Mouse (Mus musculus) bone marrow macrophage, adult 2 months (primary cell): Measurements from ENCODE around the gene Cldnd2. TPM values are rescaled to one million over a fixed set of nuclear protein-coding genes. Genes with fewer than 3 reads are reported as not detected.

Experiments used
- H3K27ac ChIP-seq: 2 replicates; pipeline ENCODE4 v1.5.1; 2012; ENCODE audit warnings: low read depth, low read length; ENCODE audit not compliant: insufficient read depth
- H3K4me1 ChIP-seq: 2 replicates; pipeline ENCODE4 v1.6.1; 2012; ENCODE audit warnings: low read length; ENCODE audit not compliant: control insufficient read depth, insufficient read depth
- H3K4me3 ChIP-seq: 2 replicates; pipeline ENCODE4 v1.5.1; 2012; ENCODE audit warnings: mild to moderate bottlenecking, low read length, moderate library complexity; ENCODE audit not compliant: insufficient read depth
- CTCF ChIP-seq: IDR thresholded peaks from 2 replicates; pipeline ENCODE4 v1.5.1; 2012; ENCODE audit warnings: low read depth, mild to moderate bottlenecking, low read length, moderate library complexity
- POLR2A ChIP-seq: IDR thresholded peaks from 2 replicates; pipeline ENCODE4 v1.6.1; 2012; ENCODE audit warnings: mild to moderate bottlenecking, low read depth, low read length, borderline replicate concordance
- polyA plus RNA-seq: library from polyadenylated mRNA; stranded (reverse); fragments of >200 nt; gene quantifications from 2 replicates; pipeline ENCODE4 v1.2.4, GENCODE M21; 2012; ENCODE audit not compliant: missing spikeins, insufficient read depth, insufficient read length

Gene Cldnd2
- polyA plus RNA-seq, 1 experiment: not detected

- Histone ChIP-seq H3K4me1 (0 out of 2 replicates have a peak, but pooled peaks cover 3% of the 10 kb centered on the region), H3K27ac (no peak overlapping the region), H3K4me3 (no peak overlapping the region)
- TF ChIP-seq POLR2A (no peak), CTCF (no peak)
These were observed 16.5 kb upstream of the Cldnd2 start for GRCm38 (mm10) chr7:43423991-43424625.

GRCm38 (mm10) chr7:43427406-43427805 lies 13.2 kb upstream of the Cldnd2 start, which contains the start of gene Lim2:
Gene Lim2, plus strand, starts transcription at chr7:43427670.
- no peak within 1 kb of the TSS for H3K4me3 ChIP-seq
- no peaks in the 10 kb centered on the region for H3K4me1 ChIP-seq
- H3K27ac ChIP-seq: no peak within 1 kb of the TSS
- no peak for TF ChIP-seq CTCF
- no peak for TF ChIP-seq POLR2A

DNA sequence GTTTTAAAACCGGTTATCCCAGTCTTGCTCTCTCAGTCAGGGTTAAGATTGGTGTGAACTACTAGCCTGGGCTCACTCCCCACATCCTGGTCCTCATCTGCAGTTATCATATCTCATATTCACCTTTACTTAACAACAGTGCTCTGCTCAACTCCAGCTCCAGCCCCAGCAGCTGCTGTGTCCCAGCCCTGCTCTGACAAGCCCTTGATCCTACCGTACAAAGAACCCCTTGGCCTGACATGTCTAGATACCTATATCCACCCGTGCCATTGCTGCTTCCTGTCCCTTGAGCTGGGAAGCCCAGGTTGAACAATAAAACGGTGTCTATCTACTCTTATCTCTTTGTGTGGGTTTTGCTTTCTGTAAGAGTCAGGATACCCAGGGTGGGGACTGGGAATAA lies 11.1 kb upstream of the Cldnd2 start:
- no peak overlapping the region for H3K27ac ChIP-seq
- H3K4me3 ChIP-seq: no peak overlapping the region
- H3K4me1 ChIP-seq: no peaks in the 10 kb centered on the region
- TF ChIP-seq POLR2A: no peak
- TF ChIP-seq CTCF: no peak

DNA sequence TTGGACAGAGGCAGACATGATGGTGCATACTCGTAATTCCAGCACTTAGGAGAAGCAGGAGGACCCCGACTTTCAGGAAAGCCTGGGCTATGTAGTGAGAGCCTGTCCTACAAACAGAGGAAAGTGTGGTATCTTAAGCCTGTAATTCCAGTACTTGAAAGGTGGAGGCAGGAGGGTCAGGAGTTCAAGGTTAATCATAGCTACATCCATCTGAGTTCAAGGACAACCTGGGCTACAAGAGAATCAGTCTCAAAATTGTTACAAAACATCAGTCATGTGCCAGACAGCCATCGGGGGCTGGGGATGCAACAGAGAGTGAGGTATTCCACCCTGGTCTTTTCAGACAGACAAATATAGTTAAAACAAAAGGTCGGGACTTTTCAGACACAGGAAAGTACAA lies 7.7 kb upstream of the Cldnd2 start:
- H3K4me1 ChIP-seq: no peaks in the 10 kb centered on the region
- TF ChIP-seq CTCF (no peak), POLR2A (no peak)
- no peak overlapping the region for H3K27ac ChIP-seq
- H3K4me3 ChIP-seq: no peak overlapping the region

GRCm38 (mm10) chr7:43434676-43435075 lies 5.9 kb upstream of the Cldnd2 start:
- Histone ChIP-seq H3K4me1 (no peaks in the 10 kb centered on the region), H3K4me3 (no peak overlapping the region), H3K27ac (no peak overlapping the region)
- no peak for TF ChIP-seq CTCF
- TF ChIP-seq POLR2A: no peak

GRCm38 (mm10) chr7:43436341-43437255 lies 4.0 kb upstream of the Cldnd2 start, which contains the start of gene Nkg7:
Gene Nkg7, plus strand, starts transcription at chr7:43437073.
- H3K27ac ChIP-seq: no peak within 1 kb of the TSS
- H3K4me3 ChIP-seq: no peak within 1 kb of the TSS
- H3K4me1 ChIP-seq: no peaks in the 10 kb centered on the region
- TF ChIP-seq POLR2A: no peak
- no peak for TF ChIP-seq CTCF

DNA sequence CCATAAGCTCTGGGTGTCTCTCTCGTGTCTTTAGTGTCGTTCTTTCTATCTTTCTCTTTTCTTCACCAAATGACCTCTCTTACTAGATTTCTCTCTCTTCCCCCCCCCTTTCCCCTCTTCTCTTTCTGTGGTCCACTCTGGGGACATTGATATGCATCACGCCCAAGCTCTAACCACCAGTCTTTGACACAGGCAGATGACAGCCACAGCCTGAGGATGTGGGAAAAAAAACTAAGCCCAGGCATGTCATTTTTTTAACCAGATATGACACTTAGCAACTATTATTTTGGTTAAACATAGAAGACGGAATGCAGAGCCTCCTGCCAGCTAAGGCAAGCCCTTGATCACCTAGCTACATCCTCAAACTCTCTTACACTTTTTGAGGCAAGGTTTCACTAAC lies 2.0 kb upstream of the Cldnd2 start:
- Histone ChIP-seq H3K4me3 (no peak overlapping the region), H3K4me1 (peaks cover 11% of the 10 kb centered on the region), H3K27ac (no peak overlapping the region)
- TF ChIP-seq CTCF (no peak), POLR2A (no peak)

- TF ChIP-seq POLR2A: no peak
- no peak for TF ChIP-seq CTCF
- H3K27ac ChIP-seq: no peak overlapping the region
- H3K4me1 ChIP-seq: peaks cover 22% of the 10 kb centered on the region
- no peak overlapping the region for H3K4me3 ChIP-seq
These were observed 489 bp downstream of the Cldnd2 start for GRCm38 (mm10) chr7:43441071-43441470.

DNA sequence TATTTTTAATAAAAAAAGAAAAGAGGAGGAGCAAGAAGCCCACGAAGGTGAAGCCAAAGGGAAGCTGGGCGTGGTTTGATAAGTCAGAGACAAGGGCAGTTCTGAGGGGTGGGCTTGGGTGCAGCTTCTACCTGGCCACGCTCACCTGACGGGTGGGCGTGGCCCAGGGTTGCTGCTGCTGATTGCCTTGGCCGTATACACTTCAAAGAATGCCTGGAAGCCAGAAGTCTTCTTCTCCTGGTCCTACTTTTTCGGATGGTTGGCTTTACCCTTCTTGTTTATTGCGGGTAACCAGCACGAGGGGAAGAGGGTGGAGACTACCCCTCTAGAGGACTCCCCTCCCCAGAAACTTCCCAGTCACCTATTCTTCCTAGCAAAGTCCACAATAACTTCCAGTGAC lies 2.1 kb downstream of the Cldnd2 start:
- Histone ChIP-seq H3K4me3 (peak overlapping the region; percentile 62), H3K27ac (peak overlapping the region; percentile 84), H3K4me1 (peaks cover 32% of the 10 kb centered on the region)
- TF ChIP-seq POLR2A (no peak), CTCF (no peak)

GRCm38 (mm10) chr7:43443126-43443916 lies 2.7 kb downstream of the Cldnd2 start:
- Histone ChIP-seq H3K27ac (peak overlapping the region; percentile 84), H3K4me3 (peak overlapping the region; percentile 62), H3K4me1 (peaks cover 33% of the 10 kb centered on the region)
- TF ChIP-seq CTCF: no peak
- TF ChIP-seq POLR2A: no peak
